Mouse (Mus musculus) stomach, embryonic 14.5 days (tissue): ENCODE results near the gene Trim42. TPM values are rescaled to one million over a fixed set of nuclear protein-coding genes. Genes with fewer than 3 reads are reported as not detected.

ENCODE experiments used
- ATAC-seq: fragments of 200-750 bp; cut with Nextera tagmentation; 2 replicates; pipeline ENCODE4 v1.8.0; 2017; ENCODE audit warnings: low read depth, moderate TSS enrichment; ENCODE audit not compliant: insufficient number of reproducible peaks, insufficient read depth, low FRiP score
- H3K27ac ChIP-seq: fragments of 300-500 bp; sonication (generic); 2 replicates; pipeline ENCODE4 v1.5.1; 2014; ENCODE audit warnings: mild to moderate bottlenecking, low read length, moderate library complexity, mixed read lengths
- H3K27me3 ChIP-seq: fragments of 300-500 bp; sonication (generic); 2 replicates; pipeline ENCODE4 v1.6.1; 2014; ENCODE audit warnings: low read length, control low read depth, mixed read lengths; ENCODE audit not compliant: control insufficient read depth, insufficient read depth
- H3K36me3 ChIP-seq: fragments of 300-500 bp; sonication (generic); 2 replicates; pipeline ENCODE4 v1.6.1; 2014; ENCODE audit warnings: mild to moderate bottlenecking, control low read depth, low read length, moderate library complexity, mixed read lengths; ENCODE audit not compliant: control insufficient read depth, insufficient read depth
- H3K4me1 ChIP-seq: fragments of 300-500 bp; sonication (generic); 2 replicates; pipeline ENCODE4 v1.6.1; 2014; ENCODE audit warnings: low read length, control low read depth, mixed read lengths; ENCODE audit not compliant: control insufficient read depth, insufficient read depth
- H3K4me2 ChIP-seq: fragments of 300-500 bp; sonication (generic); replicated peaks from 2 replicates; pipeline ENCODE4 v1.6.1; 2014; ENCODE audit warnings: low read depth, low read length, control low read depth
- H3K4me3 ChIP-seq: fragments of 300-500 bp; sonication (generic); 2 replicates; pipeline ENCODE4 v1.5.1; 2014; ENCODE audit warnings: low read depth, low read length, control low read depth
- H3K9ac ChIP-seq: fragments of 300-500 bp; sonication (generic); replicated peaks from 2 replicates; pipeline ENCODE4 v1.6.1; 2014; ENCODE audit warnings: low read depth, mild to moderate bottlenecking, control low read depth, low read length, moderate library complexity, mixed read lengths
- H3K9me3 ChIP-seq: fragments of 300-500 bp; sonication (generic); 2 replicates; pipeline ENCODE4 v1.6.1; 2016; ENCODE audit warnings: low read depth, low read length, control low read depth; ENCODE audit not compliant: control insufficient read depth
- WGBS: fragments of 180-500 bp; shearing (Covaris S2); extraction: QIAGEN DNeasy Blood & Tissue Kit; methylation state at CpG from one replicate; pipeline ENCODE4 v1.1.7; 2014; 5-methylcytosine and 5-hydroxymethylcytosine counted together
- polyA plus RNA-seq: library from polyadenylated mRNA; unstranded; fragments of >200 nt; fragmentation: Nextera tagmentation; extraction: Ambion mirVana; gene quantifications from 2 replicates; pipeline ENCODE4 v1.2.1, GENCODE M21; 2014

Trim42 gene
- polyA plus RNA-seq: not detected in 2 replicates

GRCm38 (mm10) chr9:97369591-97369990, at the start of gene Trim42:
Gene Trim42, minus strand, starts transcription at chr9:97369958.
- no peaks in the 10 kb centered on the region for H3K36me3 ChIP-seq
- no peak for ATAC-seq
- H3K27ac ChIP-seq: no peak within 1 kb of the TSS
- H3K27me3 ChIP-seq: no peaks in the 10 kb centered on the region
- H3K4me1 ChIP-seq: no peaks in the 10 kb centered on the region
- 89% methylated on average over 7 of the region's 7 CpGs for WGBS
- no peak within 1 kb of the TSS for H3K9ac ChIP-seq
- H3K4me2 ChIP-seq: no peak within 1 kb of the TSS
- H3K4me3 ChIP-seq: no peak within 1 kb of the TSS
- H3K9me3 ChIP-seq: no peaks in the 10 kb centered on the region

GRCm38 (mm10) chr9:97414876-97415668, 45.3 kb upstream of the Trim42 start:
- H3K36me3 ChIP-seq: no peaks in the 10 kb centered on the region
- no peaks in the 10 kb centered on the region for H3K9me3 ChIP-seq
- H3K4me1 ChIP-seq: no peaks in the 10 kb centered on the region
- H3K27ac ChIP-seq: no peak overlapping the region
- no peak for ATAC-seq
- no peak overlapping the region for H3K9ac ChIP-seq
- H3K27me3 ChIP-seq: no peaks in the 10 kb centered on the region
- 83% methylated on average over 6 of the region's 6 CpGs for WGBS
- H3K4me2 ChIP-seq: no peak overlapping the region
- no peak overlapping the region for H3K4me3 ChIP-seq

DNA sequence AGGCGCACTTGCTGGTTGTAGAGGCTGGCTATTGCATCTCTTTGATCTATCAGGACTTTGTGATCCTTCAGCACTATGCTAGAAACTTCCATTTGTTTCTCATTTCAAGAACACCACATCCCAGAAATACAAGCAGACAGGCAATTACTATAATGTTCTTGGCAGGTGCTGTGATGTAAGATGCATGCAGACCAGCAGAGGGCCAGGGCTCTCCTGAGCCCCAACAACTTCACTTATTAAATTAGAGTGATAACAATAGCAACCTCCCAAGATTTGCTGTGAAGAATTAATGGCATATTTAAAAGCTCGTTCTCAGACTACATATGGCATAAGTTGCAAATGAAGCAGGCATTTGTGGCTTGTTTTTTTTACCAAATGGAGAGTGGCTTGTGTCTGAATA, 38.4 kb upstream of the Trim42 start:
- 80% methylated on average over 2 of the region's 2 CpGs for WGBS
- no peak overlapping the region for H3K27ac ChIP-seq
- no peaks in the 10 kb centered on the region for H3K27me3 ChIP-seq
- H3K9me3 ChIP-seq: no peaks in the 10 kb centered on the region
- H3K4me2 ChIP-seq: no peak overlapping the region
- no peak overlapping the region for H3K4me3 ChIP-seq
- no peaks in the 10 kb centered on the region for H3K36me3 ChIP-seq
- H3K9ac ChIP-seq: no peak overlapping the region
- no peaks in the 10 kb centered on the region for H3K4me1 ChIP-seq
- ATAC-seq: no peak

DNA sequence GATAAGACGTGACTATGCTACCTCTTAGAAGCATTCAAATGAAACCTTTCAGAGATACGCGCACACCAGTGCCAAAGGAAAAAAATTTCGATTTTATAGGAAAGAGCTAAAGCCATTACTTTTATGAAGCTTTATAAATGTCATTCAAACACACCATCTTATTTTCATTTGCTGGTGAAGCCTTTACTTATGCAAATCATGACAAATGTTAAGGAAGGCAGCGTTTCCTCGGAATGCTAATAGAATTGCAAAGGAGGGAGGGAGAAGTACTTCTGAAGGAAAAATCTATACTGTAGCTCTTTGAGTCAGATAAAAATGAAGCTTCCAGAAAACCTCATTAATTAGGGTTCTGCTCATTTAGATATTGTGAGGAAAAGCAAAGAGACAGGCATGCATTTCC, 13.3 kb downstream of the Trim42 start:
- ATAC-seq: no peak
- 72% methylated on average over 6 of the region's 6 CpGs for WGBS
- no peaks in the 10 kb centered on the region for H3K9me3 ChIP-seq
- no peaks in the 10 kb centered on the region for H3K4me1 ChIP-seq
- no peak overlapping the region for H3K4me3 ChIP-seq
- H3K4me2 ChIP-seq: no peak overlapping the region
- no peak overlapping the region for H3K9ac ChIP-seq
- no peaks in the 10 kb centered on the region for H3K36me3 ChIP-seq
- no peak overlapping the region for H3K27ac ChIP-seq
- no peaks in the 10 kb centered on the region for H3K27me3 ChIP-seq

DNA sequence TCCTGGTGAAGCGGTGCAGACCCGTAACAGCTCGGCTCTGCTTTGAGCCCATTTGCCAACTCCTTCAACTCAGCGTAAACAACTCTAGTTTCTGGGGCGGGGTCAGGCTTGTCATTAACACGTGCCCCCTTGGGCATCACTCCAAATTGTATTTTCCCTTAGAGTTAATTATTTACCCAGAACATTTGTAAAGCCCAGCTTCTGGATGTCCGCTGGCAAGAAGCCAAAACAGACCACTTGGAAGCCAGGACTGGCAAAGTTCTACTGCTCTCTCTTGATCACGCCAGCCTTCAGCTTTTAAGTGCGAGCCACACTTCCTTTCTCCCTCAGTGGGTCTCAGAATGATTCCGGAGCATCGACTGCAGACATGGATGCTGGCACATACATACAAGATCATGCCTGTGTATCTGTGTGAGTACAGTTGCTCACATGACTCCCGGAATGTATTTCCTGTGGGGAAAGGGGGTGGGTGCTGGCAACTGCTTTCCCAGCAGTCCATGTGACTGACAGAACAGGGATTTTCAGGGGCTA, 24.9 kb downstream of the Trim42 start:
- H3K9me3 ChIP-seq: no peaks in the 10 kb centered on the region
- H3K4me2 ChIP-seq: no peak overlapping the region
- H3K27me3 ChIP-seq: no peaks in the 10 kb centered on the region
- no peak overlapping the region for H3K9ac ChIP-seq
- WGBS: 31% methylated on average over 12 of the region's 12 CpGs
- H3K4me3 ChIP-seq: no peak overlapping the region
- H3K27ac ChIP-seq: peak overlapping the region; percentile 21; the same call in 1 of the 2 replicates
- no peaks in the 10 kb centered on the region for H3K36me3 ChIP-seq
- peak; percentile 64 for ATAC-seq
- no peaks in the 10 kb centered on the region for H3K4me1 ChIP-seq

GRCm38 (mm10) chr9:97341772-97342171, 28.0 kb downstream of the Trim42 start:
- WGBS: 46% methylated on average over 5 of the region's 5 CpGs
- peak; percentile 70; the same call in 1 of the 2 replicates for ATAC-seq
- no peaks in the 10 kb centered on the region for H3K27me3 ChIP-seq

DNA sequence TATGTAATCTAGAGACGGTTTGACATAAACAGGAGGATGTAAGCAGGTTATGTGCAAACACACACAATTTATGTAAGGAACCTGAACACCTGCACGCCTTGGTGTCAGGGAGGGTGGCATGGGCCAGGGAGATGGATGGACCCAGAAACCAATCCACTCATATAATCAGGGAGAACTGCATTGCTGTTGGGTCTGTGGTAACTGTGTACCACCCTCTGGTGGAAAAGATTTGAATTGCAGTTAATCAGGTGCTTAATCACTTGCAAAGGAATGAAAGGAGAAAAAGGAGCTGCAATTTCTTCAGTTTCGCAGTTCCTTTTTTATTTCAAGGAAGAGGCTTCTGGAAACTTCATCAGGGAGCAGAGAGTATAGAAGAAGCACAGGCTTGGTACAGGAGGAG, 46.9 kb downstream of the Trim42 start:
- Histone ChIP-seq H3K9ac (no peak overlapping the region), H3K4me1 (no peaks in the 10 kb centered on the region), H3K4me3 (no peak overlapping the region), H3K4me2 (no peak overlapping the region), H3K36me3 (no peaks in the 10 kb centered on the region), H3K27ac (no peak overlapping the region), H3K27me3 (no peaks in the 10 kb centered on the region), H3K9me3 (no peaks in the 10 kb centered on the region)
- WGBS: 61% methylated on average over 3 of the region's 3 CpGs
- no peak for ATAC-seq

More at GRCm38 (mm10) chr9:97341772-97342171, 28.0 kb downstream of the Trim42 start:
- Histone ChIP-seq H3K9me3 (no peaks in the 10 kb centered on the region), H3K36me3 (no peaks in the 10 kb centered on the region), H3K4me3 (no peak overlapping the region), H3K27ac (no peak overlapping the region), H3K4me1 (no peaks in the 10 kb centered on the region), H3K9ac (no peak overlapping the region), H3K4me2 (no peak overlapping the region)

GRCm38 (mm10) chr9:97322120-97322519, 47.6 kb downstream of the Trim42 start:
- H3K4me1 ChIP-seq: no peaks in the 10 kb centered on the region
- H3K9ac ChIP-seq: no peak overlapping the region
- no peak overlapping the region for H3K4me3 ChIP-seq
- no peaks in the 10 kb centered on the region for H3K9me3 ChIP-seq
- ATAC-seq: no peak
- H3K36me3 ChIP-seq: no peaks in the 10 kb centered on the region
- 58% methylated on average over 10 of the region's 10 CpGs for WGBS
- no peak overlapping the region for H3K27ac ChIP-seq
- H3K4me2 ChIP-seq: no peak overlapping the region
- no peaks in the 10 kb centered on the region for H3K27me3 ChIP-seq
